Mouse (Mus musculus) embryonic fibroblast, embryonic 13.5 days (primary cell): Measurements from ENCODE around the gene Exph5.

Experiments
- CTCF ChIP-seq: IDR thresholded peaks from 2 replicates; pipeline ENCODE4 v1.5.1; 2011; ENCODE audit warnings: mild to moderate bottlenecking, control low read depth, low read length, moderate library complexity, borderline replicate concordance; ENCODE audit not compliant: insufficient read depth
- POLR2A ChIP-seq: IDR thresholded peaks from 2 replicates; pipeline ENCODE4 v1.6.1; 2011; ENCODE audit warnings: low read depth, mild to moderate bottlenecking, control low read depth, low read length, moderate library complexity

DNA sequence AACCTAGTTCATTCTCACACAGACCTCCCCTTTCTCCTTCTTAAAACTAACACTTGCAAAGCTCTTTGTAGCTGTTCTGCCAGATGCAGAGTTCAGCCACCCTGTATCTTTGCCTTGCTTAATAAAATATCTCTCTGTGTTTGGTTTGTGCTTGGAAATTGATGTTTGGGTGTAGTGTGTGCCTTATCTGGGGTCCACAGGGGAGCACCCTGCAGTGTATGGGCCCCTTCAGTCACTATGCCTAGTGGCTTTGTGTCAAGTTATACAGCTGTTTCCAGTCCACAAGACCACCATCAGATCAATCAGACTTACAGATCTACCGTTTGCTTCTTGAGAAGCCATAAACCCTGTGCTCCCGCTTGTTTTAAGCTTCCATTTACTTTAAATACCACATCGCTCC lies 108.0 kb downstream of the Exph5 start:
- TF ChIP-seq CTCF, result no peak
- TF ChIP-seq POLR2A, result no peak
